Mouse (Mus musculus): ENCODE data around the gene Cbr1. TPM values are rescaled to one million over a fixed set of nuclear protein-coding genes. Genes with fewer than 3 reads are reported as not detected.

Gene Cbr1
- polyA plus RNA-seq, 1 experiment: 88.0 TPM

- no peak overlapping the region for H3K27ac ChIP-seq (ENCODE audit: control insufficient read depth, insufficient read depth, low read length)
- no peaks in the 10 kb centered on the region for H3K27me3 ChIP-seq (ENCODE audit: control insufficient read depth, insufficient read depth, low read length)
- H3K36me3 ChIP-seq (ENCODE audit: control insufficient read depth, insufficient read depth, low read length): no peaks in the 10 kb centered on the region
- no peak overlapping the region for H3K4me3 ChIP-seq (ENCODE audit: control insufficient read depth, insufficient read depth, low read length)
- H3K4me1 ChIP-seq (replicated peaks; ENCODE audit: control insufficient read depth, insufficient read depth, low read length): no peaks in the 10 kb centered on the region
- no peak for TF ChIP-seq CTCF (IDR thresholded peaks at IDR 0.05; ENCODE audit: borderline replicate concordance, control insufficient read depth, extremely low read depth, insufficient read depth, low read length, poor library complexity)
- TF ChIP-seq POLR2A (IDR thresholded peaks at IDR 0.05; ENCODE audit: control insufficient read depth, extremely low read depth, insufficient read depth, low read length, poor library complexity): no peak
- WGBS: 82% methylated on average over 5 of the region's 5 CpGs
- DNase-seq: no peak
These were observed 43.0 kb downstream of the Cbr1 start for GRCm38 (mm10) chr16:93648441-93649183.

Other genes with a start within 250 kb of the Cbr1 start
- gene Setd4, start 1.8 kb upstream of the Cbr1 start, polyA plus RNA-seq (2012; rRNA removed): 39.2 and 39.7 TPM in 2 replicates
- gene Gm5678, start 22.2 kb downstream of the Cbr1 start, polyA plus RNA-seq (2012; rRNA removed): 0.14 TPM in 1 of 2 replicates, not detected in the other
- gene Cbr3, start 77.4 kb downstream of the Cbr1 start, polyA plus RNA-seq (2012; rRNA removed): 6.6 and 8.9 TPM in 2 replicates
- gene Dop1b, start 106.1 kb downstream of the Cbr1 start, polyA plus RNA-seq (2012; rRNA removed): 59.3 and 60.6 TPM in 2 replicates
- 16.7 and 17.4 TPM in 2 replicates for gene Morc3, start 226.3 kb downstream of the Cbr1 start, polyA plus RNA-seq (2012; rRNA removed)

Data from thymus, adult 2 months (tissue).